Mouse (Mus musculus) activated CD4-positive, CD25-positive, alpha-beta regulatory T cell, adult 4 months (primary cell): ENCODE measurements around the gene Uqcr11. TPM values are rescaled to one million over a fixed set of nuclear protein-coding genes. Genes with fewer than 3 reads are reported as not detected.

Experiments
- ATAC-seq: one replicate; pipeline ENCODE4 v1.8.0; 2017
- polyA plus RNA-seq, 2 experiments: library from polyadenylated mRNA; unstranded; fragments of 100-300 nt; shearing (Covaris generic); gene quantifications; one replicate each; pipeline ENCODE4 v1.2.1; 2017

Uqcr11 gene
- polyA plus RNA-seq, 2 experiments from 2014 or later, result 327 to 363 TPM

DNA sequence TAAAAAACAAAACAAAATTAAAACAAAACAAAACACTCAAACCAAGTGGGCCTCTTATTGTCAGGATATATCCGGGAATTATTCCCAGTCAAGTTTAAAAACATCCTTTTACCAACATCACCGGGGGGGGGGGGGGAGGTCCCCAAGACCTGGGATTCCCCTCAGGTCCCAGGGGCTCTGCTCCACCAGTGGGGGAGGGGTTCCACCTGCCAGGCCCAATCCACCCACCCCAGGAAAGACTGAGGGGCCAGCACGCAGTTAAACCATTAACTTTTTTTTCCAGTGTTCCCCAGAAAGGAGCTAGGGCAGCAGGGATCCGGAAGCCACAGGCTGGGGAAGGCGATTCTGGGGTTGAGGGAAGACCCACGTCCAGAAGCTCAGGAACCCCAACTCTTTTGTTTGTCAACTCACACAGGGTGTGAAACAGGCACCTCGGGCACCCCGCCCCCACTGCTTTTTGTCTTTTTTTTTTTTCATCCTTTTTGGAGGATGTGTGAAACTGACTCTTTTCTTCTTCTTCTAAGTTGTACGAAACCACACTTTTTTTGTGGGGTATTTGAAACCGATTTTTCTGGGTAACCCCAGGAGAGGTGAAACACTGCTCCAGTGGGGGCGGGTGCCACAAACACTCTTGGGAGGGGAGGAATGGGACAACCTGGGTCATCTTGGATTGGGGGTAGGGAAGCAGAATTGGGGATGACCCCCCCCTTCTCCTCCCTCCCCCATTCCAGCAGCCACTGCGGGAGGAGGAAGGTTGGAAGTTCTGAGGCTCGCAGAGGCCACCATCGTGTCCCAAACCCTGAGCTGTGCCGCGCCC, 25.1 kb upstream of the Uqcr11 start:
- no peak for ATAC-seq

DNA sequence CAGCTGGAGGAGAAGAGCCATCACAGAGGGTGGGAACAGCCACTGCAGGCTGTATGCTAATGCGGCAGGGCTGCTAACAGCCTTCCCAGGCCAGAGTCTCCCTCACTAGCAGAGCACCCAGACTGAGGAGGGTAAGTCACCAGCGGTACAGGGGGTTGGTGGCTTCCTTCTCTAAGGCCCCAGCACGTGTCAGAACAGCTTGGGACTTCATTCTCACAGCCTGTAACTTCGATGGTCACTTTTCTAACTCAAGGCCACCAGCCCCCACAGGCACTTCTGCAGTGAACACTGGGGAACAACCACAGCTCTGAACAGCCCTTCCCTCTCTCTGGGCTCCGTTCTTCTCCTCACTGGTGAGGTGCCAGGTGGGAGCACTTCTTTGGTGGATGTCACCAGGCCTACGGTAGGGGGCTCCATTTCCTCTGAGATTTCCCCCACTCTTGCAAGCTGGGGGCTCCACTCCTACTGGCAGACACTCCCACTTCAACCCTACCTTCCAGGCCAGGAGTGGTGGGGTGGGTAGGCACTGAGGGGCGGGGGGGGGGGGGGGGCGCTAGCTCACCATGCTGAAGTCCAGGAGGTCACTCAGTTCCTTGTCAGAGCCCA, 23.8 kb upstream of the Uqcr11 start:
- no peak for ATAC-seq

DNA sequence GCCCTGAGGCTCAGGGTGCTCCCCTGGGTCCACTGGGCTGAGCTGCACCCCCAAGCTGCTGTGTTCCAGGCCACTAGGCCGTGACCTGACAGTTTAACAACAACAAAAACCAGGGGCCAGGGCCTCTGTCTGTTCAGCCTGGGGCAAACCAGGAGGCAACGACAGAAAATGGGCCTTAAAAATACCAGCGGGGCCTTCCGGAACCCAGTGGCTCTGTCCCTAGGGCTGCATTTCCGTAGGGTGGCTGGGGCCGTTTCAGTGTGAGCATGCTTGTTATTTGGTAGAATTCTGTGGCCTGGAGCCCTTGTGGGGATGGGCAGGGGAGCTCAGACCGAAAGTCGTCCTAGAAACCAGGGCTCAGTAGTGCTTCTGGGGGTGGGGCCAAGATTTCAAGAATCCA, 23.2 kb upstream of the Uqcr11 start:
- no peak for ATAC-seq

DNA sequence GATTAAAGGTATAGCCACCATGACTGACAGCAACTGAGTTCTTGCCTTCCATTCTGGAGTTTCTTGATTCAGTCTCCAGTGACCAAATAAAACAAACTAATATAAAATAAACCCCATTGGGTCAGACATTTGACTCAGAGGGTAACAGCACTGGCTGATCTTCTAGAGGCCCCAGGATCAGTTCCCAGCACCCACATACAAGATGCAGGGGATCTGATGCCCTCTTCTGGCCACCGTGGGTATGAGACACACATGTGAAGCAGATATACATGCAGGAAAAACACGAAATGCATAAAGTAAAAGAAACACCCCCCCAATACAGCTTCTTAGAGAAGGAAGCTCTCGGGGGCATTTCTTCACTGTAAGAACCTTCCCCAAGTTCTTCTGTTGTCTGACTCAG, 18.4 kb upstream of the Uqcr11 start:
- ATAC-seq, result no peak

DNA sequence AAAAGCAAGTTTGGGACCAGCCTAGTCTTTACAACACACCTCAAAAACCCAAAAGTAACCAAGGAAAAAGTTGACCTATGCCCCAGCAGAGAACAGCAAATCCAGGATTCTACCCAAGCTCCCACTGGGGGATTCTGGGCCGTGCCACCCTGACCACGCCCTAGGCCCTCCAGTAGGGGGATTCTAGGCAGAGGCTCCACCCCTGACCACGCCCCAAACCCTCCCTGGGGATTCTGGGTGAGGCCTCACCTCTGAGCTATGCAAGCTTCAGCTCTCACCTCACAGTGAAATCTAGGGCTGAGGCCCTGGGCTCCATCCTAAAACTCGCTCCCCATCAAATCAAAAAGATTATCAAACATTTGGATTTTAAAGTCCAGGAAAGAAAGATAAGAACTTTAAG, 16.9 kb upstream of the Uqcr11 start:
- ATAC-seq, result no peak

DNA sequence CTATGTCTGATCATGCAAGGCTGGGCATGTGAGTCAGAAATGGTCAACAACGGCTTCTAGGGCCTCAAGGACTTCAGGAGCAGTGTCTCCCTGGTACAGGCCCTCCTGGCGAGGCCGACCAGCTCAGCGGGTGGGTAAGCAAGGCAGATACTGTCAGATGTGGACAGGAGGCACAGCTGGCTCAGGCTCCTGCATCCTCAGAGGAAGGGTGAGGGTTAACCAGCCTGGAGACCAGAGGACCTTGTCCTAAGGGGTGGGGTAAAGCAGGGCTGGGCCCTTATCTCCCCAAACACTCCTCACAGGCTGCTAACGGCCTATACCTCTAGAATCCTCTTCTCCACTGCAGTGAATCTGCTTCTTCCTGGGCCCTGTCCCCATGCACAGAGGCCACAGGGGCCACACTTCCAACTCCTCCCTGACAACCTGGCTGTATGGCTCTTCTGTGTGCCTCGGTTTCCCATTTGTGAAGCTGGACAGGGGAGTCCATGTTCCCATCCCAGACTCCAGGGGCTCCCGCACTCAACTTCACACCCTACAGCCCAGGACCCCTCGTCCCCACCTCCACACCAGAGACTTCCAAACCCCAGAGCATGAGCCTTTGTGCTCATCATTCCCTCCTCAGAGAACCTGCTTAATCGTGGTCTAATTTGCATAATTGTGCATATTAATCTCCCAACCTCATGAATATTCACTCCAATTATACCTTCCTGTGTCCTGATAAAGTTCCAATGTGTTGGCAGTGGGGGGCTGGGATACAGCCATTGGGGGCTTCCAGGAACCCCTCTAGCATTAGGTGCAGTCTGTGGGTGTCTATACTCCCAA, 15.2 kb upstream of the Uqcr11 start:
- no peak for ATAC-seq

DNA sequence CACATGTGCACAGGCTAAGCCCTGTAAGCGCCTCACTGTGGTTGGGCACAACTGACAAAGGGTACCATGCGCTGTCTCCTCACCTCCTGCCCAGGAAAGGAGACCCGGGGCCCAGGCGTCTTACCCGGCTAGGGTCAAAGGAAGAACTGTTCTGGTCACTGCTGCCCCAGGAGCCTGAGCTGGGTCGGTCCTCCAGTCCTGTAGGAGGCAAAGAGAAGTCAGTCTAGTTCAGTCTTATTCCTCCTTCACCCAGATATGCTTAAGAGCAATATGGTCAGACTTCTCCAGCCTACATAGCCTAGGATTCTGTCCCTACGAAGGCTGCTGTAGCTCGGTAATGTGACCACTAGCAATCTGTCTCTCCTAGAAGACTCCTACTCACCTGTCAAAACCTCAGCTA, 14.6 kb upstream of the Uqcr11 start:
- no peak for ATAC-seq

DNA sequence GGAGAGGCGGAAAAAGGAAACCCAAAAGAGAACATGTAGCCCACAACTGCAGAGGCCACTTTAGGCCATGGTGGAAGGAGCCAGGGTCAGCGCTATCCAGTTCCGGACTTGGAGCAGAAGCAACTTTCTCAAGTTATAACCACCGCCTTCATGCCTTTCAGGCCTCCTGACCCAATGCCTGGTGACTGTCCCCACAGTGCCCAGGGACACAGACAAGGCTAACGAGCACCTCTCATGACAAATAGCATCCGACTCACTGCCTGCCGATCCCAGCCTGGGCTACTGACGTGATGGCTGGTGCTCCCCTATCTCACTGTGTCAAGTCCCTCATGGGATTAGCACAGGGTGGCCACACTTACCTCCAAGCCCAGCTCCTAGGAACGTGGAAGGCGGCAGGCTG, 14.1 kb upstream of the Uqcr11 start:
- ATAC-seq, result no peak

DNA sequence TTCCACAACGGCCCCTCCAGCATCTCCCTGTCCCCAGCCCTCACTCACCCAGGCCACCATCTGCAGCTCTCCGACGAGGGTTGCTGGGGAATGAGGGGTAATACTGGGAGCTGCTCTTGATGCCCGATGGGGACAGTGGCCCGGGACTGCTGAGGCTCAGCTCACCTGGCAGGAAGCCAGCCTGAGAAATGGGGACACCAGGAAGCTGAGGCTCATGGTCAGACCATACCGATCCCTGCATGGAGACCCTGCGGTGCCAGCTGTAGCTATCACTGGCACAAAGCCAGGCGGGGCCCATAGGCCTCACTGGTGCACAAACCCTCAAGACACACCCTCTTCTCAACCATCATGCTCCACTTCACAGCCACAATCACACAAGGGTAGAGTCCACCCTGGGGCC, 12.8 kb upstream of the Uqcr11 start:
- ATAC-seq, result no peak

DNA sequence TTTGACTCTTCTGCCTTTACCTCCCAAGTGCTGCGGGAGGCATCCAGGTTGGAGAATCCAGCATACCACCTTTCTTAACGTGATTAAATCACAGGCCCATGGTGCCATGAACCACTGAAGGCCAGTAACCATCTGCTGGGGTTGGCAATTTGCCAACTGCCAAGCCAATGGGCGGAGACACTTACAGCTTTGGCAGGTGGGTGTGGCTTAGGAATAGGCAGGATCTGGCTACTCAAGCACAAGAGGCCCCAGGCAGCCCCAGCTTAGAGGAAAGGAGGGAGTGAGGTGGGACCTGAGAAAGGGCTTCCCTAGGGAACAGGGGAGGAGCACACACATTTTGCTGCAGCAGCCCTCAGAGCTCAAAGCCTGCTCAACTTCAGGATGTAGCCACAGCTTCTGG, 11.7 kb upstream of the Uqcr11 start:
- ATAC-seq, result no peak

DNA sequence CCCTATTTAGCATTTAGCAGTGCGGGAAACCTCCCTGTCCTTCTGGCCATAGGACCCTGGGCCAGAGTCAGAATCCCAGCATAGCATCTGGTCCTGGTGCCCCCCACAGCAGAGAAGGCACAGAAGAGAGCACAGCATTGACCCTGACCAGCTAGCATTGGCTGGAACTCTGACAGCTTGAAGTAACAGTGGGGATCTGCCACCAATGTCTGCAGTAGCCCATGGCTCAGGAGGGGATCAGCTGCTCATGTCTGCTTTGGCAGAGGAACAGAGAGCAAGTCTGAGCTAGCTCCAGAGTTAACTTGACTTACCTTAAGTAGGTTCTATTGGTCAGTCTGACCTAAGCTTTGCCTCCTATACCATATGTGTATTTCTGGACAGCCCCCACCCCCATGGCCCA, 11.2 kb upstream of the Uqcr11 start:
- no peak for ATAC-seq

DNA sequence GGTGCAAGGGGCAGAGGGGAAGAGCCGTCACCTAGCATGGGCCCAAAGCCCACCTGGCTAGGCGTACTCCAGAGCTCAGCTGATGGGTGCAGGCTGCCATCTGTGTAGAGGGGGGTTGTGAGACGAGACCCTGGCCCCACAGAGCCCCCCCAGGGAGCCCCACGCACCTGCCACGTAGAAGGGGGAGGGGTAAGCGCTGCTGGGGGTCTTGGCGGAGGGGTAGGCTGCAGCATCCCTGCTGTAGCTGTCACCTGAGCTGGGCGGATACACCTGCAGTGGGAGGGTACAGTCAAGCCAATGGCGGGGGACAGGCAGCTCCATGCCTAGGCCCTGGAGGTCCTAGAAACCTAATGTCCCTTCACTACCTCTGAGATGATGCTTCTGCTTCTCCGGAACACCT, 10.7 kb upstream of the Uqcr11 start:
- ATAC-seq, result no peak

DNA sequence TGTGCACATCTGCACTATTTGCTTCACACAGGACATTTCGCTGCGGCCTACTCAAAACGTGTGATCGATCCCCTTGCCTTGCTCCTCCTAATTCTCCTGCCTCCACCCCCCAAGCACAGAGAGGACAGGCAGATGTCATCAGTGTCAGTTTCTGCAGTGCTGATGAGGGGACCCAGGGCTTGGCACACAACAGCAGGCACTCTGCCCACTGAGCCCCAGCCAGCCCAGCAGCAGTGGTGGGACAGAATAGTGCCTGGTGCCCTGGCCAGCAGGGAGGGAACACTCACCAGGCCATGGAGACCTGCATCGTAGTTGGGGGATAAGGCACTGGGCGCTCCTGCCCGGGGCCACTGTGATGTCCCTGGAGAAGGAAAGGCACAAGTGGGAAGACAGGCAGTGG, 8.9 kb upstream of the Uqcr11 start:
- no peak for ATAC-seq

DNA sequence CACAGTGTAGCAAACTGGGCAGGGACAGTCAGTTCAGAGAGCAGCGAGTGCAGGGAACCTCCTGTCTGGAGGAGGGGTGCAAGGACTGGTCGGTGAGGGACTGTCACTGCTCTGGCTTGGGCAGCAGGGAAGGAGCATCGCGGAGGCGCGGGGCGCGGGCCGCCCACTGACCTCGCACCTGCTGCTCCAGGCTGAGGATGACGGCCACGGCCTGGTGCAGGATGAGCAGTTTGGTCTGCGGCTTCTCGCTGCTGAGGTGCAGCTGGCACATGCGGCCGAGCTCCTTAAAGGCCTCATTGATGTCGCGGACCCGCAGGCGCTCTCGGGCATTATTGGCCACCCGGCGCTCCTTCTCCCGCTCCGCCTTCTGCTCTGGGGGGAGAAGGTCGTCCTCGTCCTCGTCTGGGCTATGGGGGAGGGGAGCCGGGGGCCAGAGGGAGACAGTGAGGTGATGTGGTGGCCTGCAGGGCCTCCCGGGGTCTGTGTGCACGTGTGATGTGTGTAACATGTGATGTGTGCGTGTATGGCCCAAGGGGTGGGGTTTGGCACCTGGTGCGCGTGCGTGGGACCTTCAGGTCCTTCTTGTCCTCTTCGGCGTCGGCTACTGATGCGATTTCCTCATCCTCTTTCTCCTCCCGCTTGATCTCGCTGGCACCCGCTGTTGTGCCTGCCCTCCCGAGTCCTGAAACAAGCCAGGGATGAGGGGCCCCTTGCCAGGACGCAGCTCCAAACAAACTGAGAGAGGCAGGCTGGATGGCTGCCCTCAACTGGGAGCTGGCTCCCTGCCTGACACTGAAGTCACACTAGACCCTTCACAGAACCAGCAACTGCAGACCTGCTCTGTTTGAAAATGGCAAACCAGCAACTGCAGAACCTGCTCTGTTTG, 6.3 kb upstream of the Uqcr11 start:
- no peak for ATAC-seq

DNA sequence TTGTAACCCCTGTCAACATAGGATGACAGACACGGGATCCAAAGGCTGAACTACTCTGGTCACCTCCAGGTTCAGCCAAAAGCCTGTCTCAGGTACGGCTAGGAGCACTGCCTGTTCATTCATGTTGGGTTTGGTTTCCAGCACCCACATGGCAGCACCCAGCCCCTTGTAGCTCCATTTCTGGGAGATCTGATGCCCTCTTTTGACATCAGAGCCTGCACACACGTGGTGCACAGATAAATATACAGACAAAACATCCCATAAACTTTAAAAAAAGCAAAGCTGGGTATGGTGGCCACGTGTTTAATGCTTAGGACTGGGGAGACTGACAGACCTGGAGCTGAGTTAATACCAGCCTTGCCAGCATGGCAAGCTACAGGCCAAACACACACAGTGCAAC, 1.3 kb upstream of the Uqcr11 start:
- no peak for ATAC-seq

DNA sequence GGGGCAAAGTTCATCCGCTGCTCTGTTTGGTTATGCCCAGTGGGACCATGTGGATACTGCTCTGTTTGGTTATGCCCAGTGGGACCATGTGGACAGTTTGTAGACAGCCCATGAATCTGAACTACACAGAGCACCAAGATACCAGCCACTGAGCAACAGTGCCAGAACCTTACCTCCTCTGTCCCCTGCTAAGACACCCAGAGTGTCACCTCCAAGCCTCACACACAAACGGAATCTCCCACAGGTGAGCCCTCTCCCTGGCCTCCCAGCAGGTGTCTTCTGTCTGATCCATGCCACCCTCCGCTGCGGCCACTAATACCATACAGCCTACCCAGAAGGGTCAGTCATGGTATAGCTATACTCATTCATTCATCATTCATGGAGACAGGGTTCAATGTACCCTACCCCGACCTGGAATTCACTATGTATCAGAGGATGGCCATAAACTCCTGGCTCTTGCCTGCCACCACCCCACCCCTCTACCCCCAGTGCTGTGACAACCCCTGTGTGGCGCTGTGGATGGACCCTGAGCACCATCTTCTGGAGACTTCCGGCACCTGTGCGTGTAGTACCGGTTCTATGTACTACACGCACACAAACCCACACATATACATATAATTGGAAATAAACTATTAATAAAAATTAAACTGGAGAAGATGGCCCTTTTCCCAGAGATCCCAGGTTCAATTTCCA, 1.0 kb downstream of the Uqcr11 start:
- ATAC-seq, result no peak

DNA sequence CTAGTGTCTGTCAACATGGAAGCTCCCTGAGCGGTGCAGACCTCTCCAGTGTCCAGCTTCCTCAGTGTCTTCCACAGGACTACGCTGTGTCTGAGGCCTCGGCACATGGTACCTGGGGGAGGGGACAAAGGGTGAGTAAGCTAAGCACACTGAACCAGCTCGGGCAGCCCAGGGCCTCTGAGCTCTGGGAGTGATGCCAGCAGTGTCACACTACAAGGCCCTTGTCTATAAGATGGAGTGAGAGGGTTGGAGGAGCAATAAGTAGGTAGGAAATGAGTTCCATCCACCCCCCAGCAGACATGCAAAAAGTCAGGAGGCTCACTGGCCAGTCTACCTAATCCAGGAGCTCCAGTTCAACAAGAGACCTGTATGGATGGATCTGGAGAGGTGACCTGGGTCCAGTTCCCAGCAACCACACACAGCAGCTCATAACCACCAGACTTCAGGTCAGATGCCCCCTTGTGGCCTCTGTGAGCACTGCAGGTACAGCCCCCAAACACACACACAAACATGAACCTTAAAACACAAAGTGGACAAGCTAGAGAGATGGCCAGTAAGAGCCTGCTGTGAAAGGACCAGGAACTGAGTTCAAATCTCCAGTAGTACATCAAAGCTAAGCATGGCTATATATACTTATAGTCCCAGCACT, 3.5 kb downstream of the Uqcr11 start:
- no peak for ATAC-seq

DNA sequence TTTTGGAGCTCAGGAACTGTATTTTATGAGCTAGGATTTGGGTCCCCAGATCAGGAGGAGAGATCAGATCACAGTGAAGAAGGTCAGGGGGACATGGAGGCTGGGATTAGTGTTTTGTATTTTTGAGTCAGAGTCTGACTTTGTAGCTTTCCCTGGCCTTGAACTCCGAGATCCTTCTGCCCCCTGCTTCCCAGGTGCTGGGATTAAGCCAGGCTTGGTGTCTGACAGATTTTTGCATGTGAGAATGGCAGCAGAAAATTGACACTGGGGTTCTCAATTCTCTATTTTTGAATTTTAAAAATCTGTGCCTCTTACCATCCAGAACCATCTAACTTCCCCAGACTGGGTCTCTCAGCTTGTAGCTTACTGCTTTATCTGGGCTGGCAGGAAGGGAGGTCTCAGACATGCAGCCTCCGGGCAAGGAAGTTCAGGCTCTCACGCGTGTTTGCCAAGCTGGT, 5.9 kb downstream of the Uqcr11 start:
- ATAC-seq, result no peak

DNA sequence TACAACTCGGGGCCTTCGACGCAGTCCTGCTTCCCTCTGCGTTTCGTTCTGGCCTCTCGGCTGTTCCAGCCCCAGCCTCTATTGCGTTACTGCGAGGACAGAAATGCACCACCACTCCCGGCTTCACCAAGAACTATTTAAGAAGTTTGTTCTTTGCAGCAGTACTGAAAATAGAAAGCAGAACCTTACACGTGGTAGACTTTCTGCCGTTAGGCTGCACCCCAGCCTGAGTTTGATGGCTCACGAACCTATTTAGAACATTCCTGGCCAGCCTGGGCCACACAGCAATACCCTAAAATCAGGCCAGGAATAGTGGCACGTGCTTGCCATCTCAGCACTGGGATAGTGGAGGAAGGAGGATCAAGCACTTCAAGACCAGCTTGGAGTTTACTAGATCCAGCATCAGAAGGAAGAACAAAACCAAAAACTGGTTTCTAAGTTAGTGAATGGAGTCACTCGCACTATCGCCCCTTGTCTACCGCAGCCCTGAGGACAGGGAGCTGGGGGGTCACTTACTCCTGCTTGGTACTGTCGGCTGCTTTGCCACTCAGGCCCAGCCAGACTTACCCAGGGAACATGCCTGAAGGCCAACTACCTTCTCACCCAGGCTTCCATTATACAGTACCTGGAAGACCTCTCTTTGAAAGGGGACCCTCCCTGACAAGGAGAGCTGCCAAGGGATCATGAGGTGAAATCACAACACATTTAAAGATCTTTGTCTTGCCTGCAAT, 6.5 kb downstream of the Uqcr11 start:
- ATAC-seq, result peak; percentile 2

DNA sequence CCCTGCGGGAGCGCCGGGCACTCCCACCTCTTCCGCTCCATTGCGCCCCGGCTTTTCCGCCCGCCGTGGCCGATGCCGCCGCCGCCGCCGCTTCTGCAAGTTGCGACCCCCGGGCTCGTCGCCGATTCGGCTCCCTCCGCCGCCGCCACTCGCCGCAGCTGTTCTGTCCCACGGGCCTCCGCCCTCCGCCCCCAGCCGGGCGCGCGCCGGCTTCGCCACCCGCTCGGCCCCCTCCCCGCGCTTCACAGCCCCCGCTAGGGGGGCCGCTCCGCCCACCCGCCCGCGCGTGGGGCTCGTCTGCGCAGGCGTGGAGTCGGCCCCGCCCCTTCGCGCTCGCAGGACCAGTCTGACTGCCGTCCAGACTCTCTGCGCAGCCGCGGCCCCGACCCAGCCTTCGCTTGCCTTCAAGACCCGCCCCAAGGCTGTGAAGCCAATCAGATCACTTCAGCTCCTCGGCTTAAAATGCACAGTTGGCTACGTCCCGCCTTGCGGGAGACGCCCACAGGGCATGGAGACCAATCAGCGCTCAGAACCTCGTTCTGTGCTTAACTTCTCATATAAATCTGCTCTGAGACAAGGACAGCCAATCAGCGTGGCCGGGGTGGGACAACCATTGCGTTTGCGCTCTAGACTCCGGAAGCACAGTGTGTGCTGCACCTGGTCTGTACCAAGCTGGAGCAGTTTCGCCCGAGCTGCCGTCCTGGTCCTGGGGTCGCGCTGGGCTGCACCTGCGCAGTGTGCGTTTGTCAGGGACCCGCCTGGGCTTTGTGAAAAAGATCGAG, 7.2 kb downstream of the Uqcr11 start, which contains the start of gene Mbd3:
Gene Mbd3 (minus strand): TSS at position 360 of the 782 bp plus-strand sequence.
- ATAC-seq, result peak; percentile 97
